Mouse (Mus musculus): Measurements from ENCODE around the gene Ran.
A peak's percentile ranks its signal among the peaks of the same experiment; 100 is the strongest.
"Not testable (repeated sequence)": the region's sequence is repeated elsewhere in the genome, so short reads cannot be mapped to it uniquely, and the experiment has no call there.

The Ran gene

GRCm38 (mm10) chr5:129019497-129020299 lies at the start of gene Ran:
Gene Ran (plus strand): TSS chr5:129020069.
- peak; percentile 98 for DNase-seq

DNA sequence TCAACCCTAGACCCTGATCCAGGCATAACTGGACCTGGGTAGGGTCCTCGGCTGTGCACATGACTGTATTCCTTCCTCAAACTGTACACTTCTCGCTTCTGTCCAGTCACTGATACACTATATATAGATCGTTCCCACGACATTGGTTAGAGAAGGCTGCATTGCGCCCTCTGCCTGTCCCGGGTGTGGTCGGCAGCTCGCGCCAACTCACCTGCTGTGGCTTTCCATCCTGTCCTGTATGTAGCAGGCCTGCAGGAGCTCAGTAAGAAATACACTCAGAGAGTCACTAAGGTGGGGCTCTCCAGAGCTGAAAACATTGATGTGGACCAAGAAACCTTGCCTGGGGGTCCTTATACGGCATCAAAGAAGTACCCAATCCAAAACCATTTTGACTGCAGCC lies 49.0 kb upstream of the Ran start:
- no peak for DNase-seq

DNA sequence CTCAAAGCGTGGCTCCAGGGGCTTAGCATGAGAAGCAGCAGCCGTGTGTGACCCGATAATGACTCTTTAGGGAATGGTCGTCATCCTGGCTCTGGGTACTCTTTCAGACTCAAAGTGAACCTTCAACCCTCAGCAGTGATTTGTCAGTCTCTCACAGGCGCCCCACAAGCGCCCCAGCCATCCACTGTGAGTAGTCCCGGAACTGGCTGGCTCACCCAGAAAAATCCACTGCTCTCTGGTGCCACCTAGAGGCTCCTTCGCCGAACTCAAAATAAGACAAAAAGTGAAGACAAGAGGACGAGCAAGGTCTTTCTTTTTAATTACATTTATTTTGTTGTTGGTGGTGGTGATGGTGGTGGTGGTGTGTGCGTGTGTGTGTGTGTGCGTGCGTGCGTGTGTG lies 48.6 kb upstream of the Ran start:
- peak; percentile 86 for DNase-seq

DNA sequence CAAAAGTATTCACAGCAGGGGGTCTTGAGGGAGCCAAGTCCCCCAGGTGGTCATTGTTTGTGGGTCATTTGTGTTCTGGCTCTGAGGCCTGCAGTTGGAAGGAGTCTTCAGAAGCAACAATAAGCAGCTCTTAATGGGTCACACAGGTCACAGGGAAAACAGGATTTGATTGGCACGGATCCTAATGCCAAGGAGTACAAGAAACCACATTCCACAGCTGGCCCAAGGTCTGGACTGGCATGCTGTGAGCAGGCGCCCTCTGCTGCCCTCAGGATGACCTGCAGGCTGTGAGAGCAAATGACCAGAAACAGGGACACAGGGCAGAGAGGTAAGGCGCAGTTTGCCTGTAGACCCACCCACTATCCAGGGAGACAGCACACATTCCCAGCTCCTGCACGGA lies 43.6 kb upstream of the Ran start:
- peak; percentile 89 for DNase-seq

DNA sequence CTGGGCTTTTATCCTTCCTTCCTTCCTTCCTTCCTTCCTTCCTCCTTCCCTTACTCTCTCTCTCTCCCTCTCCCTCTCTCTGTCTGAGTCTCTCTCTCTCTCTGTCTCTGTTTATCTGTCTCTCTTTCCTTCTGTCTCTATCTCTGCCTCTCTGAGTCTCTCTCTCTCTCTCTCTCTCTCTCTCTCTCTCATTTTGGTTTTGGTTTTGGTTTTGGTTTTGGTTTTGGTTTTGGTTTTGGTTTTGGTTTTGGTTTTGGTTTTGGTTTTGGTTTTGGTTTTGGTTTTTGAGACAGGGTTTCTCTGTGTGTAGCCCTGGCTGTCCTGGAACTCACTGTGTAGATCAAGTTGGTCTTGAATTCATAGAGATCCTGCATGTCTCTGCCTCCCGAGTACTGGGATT lies 42.4 kb upstream of the Ran start:
- DNase-seq: not testable (repeated sequence)

DNA sequence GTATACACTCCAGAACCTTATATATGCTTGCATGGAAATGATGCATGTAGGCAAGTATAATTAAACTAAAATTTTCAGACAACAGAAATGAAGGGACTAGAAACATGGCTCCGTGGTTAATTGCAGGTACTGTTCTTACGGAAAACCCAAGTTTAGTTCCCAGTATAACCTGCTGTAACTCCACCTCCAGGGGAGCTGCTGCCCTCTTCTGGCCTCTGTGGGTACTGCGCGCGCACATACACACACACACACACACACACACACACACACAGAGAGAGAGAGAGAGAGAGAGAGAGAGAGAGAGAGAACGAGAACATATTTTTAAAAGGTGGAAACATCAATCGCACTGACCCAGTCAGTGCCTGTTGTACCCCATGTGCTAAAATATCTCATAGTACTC lies 40.9 kb upstream of the Ran start:
- no peak for DNase-seq

DNA sequence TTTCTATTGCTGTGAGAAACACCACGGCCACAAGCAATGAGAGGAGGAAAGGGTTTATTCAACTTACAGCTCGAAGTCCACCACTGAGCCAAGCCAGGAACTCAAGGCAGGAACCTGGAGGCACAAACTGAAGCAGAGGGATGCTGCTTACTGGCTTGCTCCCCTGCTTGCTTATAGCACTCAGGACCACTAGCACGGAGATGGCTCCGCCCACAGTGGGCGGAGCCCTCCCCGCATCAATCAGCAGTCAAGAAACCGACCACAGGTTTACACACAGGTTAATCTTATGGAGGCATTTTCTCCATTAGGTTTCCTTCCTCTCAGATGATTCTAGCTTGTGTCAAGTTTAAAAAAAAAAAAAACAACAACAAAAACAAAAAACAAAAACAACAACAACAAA lies 39.0 kb upstream of the Ran start:
- DNase-seq: no peak

GRCm38 (mm10) chr5:128981607-128982006 lies 38.3 kb upstream of the Ran start:
- DNase-seq: peak; percentile 81

DNA sequence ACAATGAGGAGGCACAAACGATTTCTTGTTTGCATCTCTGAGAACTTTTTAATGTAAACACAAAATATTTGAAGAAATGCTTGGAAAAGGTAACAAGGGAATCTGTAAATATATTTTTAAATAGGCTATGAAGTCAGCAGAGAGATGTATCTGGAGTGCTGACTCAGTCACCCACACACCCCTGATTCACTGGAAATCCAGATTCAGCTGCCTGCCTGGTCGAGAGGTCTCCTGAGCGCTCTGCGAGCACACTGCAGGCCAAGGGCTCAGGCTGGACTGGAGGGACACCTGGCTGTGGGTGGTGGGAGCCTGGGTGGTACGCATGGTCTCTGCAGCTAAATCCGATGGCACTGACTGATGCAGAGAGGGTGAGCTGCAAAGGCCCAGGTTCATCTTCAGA lies 35.3 kb upstream of the Ran start:
- no peak for DNase-seq

GRCm38 (mm10) chr5:128985946-128986345 lies 33.9 kb upstream of the Ran start:
- no peak for DNase-seq

DNA sequence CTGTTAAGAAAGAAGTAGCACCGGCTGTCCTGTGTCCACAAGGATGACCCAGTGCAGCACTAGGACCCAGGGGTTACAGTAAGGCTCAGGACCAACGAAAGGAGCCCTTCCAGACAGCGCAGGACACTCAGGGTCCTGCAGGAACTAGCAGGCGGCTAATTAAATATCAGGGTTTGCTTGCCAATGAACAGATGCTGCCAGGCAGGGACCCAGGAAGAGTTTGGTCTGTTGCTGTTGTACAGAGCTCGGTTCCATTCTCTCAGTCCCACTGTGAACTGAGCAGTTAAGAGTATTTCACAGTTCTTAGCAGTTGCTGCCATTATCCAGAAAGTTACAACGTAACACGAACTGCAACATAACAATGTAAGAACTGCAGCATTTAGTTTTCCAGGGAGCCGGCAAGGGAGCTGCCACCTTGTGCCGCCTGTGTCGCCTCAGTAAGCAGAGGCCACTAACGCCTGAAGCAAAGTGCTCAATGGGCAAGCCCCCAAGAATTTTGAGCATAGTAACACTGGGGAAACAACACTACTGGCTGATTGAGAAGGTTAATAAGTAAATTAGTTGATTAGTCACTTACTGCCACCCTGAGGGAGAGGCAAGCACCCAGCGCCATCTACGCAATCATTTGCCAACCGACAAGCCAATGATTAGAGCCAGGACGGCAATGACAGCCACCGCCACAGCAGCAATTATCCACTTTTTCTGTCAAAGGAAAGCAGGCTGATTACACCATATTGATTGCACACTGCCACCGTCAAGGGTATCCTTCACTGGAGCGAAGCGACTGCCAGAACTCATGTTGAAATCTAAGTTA lies 32.5 kb upstream of the Ran start:
- DNase-seq: no peak

- DNase-seq: no peak
These were observed 19.0 kb upstream of the Ran start for GRCm38 (mm10) chr5:129000706-129001468.

GRCm38 (mm10) chr5:129002571-129003011 lies 17.3 kb upstream of the Ran start:
- DNase-seq: no peak

- no peak for DNase-seq
These were observed 14.5 kb upstream of the Ran start for GRCm38 (mm10) chr5:129005416-129005815.

GRCm38 (mm10) chr5:129006031-129006788 lies 13.7 kb upstream of the Ran start:
- no peak for DNase-seq

DNA sequence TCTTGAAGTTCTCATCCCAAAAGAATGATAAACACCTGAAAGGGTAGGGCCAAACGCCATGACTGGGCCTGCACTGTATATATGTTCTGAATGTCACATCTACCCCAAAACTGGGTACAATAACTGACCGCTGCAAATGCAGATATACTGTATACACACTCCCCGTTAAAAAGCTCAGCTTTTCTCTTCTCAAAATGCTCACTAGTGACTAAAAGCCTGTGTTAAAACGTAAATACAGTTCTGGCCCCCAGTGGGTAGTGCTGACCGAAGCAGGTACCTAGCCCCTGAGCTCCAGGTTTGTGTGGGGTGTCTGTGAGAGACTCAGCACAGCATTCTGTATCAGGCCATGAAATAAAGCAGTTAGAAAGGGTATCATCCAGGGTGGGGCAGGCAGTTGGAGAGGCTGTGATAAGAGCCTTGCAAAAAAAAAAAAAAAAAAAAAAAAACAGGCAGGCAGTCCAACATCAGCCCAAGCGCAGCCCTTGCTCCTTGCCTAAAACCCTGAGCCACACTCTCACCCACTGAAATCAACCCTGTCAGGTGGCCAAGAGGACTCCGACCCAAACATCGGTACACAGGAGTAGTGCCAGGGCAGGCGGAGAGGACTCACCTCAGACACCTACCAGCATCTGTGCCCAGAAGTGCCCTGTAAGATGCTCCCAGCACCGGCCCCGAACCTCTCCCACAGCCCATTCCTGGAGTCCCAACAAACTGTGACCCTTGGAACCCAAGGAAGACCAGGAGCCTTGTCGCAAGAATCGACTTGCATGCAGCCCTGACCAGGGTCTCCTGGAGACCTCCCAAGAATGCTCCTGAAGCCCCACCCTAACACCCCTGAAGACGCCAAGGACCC lies 12.5 kb upstream of the Ran start:
- DNase-seq: no peak

DNA sequence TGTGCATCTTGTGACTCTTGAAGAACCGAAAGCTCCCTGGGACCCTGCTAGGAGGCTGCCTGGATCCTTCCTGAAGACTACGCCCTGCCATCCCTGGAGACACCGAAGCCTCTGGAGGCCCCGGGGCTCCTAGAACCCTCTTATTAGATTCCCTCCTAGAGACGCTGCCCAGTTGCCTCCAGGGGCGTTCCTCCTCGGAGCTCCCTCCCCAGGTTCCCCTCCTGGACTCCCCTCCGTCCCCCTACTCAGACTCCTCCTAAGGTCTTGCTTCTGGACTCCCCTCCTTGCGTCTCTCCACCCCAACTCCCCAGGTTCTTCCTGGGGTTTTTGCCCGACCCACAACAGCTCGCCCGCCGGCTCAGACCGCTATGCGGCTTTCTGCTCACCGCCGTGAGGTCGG lies 11.9 kb upstream of the Ran start:
- no peak for DNase-seq

DNA sequence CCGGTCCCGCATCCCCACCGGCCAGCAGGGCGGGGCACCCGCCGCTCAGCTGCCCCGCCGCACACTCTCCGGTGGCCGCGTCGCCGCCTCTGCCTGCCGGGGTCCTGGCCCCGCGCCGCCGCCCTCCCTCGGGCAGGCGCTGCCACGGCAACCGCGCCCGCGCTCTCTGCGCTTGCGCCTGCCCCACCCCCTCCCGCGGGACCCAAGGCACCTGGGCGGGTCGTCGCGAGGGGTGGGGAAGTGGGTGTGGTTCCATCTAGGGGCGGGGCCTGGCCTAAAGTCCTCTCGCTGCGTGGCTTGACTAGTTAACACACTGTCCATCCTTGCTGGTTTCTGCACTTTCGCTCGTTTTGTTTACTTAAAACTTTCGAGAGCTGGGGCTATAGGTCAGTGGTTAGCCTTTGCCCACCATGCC lies 11.4 kb upstream of the Ran start, which contains the start of gene Stx2:
Gene Stx2 (minus strand): TSS at position 163 of the 415 bp plus-strand sequence.
- DNase-seq: peak; percentile 93

DNA sequence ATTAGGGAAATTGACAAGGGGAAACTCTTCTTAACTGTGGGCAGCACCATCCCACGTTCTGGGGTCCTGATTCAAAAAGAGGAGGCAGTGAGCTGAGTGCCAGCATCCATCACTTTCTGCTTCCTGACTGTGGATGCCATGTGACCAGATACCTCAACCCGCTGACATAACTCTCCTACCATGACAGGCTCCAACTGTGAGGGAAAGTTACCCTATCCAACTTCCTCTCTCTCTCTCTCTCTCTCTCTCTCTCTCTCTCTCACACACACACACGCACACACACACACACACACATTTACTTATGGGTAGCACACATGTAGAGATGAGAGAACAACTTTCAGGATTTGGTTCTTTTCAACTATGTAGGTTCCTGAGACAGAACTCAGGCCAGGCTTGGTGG lies 10.3 kb upstream of the Ran start:
- DNase-seq: no peak

GRCm38 (mm10) chr5:129010937-129011336 lies 8.9 kb upstream of the Ran start:
- no peak for DNase-seq

GRCm38 (mm10) chr5:129015020-129015419 lies 4.8 kb upstream of the Ran start:
- no peak for DNase-seq

DNA sequence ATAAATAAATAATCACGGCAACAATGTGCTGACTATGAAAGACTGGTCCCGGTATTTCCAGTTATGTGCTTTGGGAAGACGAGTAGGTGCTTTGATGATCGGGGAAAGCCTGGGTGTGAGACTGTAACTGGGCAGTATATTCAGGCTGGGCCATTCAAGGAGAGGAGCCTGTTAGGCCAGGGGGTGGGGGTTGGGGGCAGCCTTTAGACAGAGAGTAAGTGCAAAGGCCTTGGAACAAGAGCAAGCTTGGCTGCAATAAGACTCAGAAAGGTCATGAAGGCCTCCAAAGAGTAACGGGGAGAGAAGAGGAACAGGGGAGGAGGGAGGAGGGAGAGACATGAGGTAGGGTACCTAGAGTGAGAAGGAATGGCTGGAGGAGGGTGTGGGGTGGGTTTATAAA lies 4.3 kb upstream of the Ran start:
- no peak for DNase-seq
